Mouse (Mus musculus) frontal cortex, postnatal 25 days (tissue): ENCODE measurements around the gene Ttll7.

Experiments used
- DNase-seq, 2 experiments: peaks; one replicate each; pipeline ENCODE4 v3.0.0; 2022; ENCODE audit warnings: low spot score in 2 of 2

Gene Ttll7

DNA sequence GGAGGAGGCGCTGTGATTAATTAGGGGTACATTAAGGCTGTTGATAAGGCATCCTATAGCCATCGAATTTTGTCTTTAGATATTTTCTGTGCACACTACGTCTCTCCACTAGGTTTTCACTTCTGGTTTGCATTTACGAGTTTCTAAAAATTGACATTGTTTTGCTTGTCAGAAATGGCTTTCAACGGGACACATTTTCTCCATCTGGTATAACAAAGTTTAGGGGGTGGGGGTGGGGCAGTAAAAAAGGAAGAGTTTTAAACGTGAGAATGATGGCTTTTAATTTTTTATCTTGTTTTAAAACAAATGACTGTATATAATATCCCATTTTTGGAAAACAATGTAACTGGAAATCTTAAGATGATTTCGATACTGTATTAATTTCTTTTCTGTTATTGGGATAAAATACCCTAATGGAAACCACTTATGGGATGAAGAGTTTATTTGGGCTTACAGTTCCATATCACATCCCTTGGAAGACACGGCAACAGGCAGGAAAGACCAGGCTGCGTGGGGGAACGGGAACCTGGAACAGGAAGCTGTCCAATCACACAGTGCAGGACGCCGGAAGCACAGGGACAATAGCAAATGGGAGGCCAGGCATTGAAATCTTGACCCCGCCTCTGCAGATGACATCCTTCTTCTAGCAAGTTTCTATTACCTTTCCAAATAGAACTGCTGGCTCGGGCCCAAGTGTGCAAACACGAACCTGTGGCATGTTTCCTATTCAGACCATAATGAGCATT, 142.7 kb downstream of the Ttll7 start:
- no peak for DNase-seq

GRCm38 (mm10) chr3:146999148-146999547, 147.0 kb downstream of the Ttll7 start:
- DNase-seq: no peak

DNA sequence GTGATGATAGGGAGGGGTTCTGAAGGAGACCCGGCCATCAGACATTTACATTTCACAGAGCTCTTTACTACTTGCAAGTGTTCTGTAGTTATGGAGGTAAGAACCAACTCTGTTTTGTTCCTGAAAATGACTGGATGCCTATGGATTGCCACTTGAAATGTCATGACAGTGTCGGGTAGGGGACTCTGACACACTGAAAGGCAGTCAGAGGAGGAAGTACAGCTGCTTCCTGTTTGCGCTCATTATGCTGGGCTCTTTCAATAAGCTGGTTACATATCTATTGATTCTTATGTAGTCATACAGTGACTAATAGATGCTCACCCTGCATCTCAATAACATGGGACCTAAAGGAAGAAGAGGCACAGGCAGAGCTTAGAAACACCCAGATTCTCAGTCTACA, 148.8 kb downstream of the Ttll7 start:
- DNase-seq: no peak

DNA sequence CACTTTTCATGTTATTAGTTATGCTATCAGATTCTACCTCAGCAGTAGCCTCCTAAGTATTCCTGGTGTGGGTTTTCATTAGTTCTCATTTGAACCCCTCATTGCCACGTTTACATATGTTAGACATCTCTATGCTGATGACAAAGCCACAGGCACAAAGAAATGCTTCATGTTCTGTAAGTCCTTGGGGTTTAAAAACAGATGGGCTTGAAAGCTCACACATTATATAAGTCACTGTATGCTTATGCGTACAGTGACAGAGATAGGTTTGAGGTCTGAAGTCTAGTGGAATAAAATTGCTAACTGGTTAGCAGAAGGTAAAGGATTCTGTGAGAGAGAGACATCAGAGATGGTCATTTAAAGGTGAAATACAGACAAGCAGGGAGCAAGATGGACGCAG, 149.4 kb downstream of the Ttll7 start:
- DNase-seq: no peak

DNA sequence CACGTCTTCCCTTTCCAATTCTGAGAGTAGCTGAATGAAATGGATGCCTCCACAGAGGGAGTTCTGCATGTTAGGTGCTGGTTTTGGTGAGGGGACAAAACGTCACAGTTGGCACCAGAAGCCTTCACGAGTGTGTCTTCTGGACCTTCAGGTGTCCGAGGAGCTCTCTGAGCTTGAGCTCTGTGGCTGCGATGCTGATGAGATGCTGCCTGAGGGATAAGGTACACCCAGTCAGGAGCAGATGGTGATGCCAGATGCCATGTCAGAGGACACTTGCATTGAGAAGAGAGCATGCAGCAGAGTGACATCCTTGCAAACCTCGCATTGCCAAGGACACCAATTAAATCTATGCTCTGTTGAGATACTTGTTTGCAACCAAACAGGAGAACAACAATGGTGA, 164.3 kb downstream of the Ttll7 start:
- DNase-seq: no peak

DNA sequence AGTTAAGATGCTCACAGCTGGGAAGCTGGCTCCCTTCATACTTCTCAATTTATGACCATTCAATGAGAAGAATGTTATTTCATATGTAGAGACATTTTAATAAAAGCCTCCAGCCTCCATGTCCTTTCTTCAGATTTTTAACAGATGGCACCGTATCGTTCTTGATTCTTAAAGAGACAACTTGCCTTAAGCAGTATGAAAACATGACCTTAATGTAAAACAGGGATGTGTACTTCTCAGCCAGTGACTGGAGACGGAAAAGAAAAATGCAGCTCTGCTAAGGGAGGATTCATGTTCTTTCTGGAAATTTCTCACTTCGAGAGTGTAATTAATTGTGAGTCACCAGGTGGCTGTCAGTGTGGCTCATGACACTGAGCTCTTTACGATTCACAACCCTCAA, 167.3 kb downstream of the Ttll7 start:
- DNase-seq: no peak

DNA sequence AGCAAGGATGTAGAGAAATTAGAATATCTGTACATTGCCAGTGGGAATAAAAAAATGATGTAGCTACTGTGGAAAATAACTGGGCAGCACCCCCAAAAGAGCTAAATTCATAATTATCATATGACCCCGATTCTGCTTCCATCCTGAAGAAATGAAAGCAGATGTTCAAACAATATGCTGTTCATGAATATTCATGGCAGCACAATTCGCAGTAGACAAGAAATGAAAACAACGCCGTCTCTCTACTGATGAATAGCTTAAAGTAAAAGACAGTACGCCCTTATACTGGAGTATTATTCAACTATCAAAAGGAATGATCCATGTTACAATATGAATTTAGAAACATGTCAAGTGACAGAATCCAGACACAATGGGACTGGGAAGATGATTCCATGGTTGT, 174.1 kb downstream of the Ttll7 start:
- DNase-seq: no peak

DNA sequence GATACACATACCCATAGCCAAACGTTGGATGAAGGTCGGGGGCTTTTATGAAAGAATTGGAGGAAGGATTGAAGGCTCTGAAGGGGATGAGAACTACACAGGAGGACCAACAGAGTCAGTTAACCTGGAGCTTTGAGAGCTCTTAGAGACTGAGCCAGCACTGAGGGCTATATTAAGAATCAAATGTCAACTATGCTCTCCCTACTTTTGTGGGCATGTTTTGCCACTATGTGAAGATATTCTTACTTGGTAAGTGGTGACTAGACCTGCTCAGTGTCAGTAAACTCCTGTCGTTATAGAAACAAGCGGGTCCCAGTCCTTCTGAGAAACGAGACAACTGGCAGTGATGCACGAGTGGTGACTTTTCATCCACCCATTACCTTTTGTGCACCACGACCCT, 176.2 kb downstream of the Ttll7 start:
- no peak for DNase-seq

- no peak for DNase-seq
Measured at GRCm38 (mm10) chr3:147029718-147030117, 177.6 kb downstream of the Ttll7 start.

DNA sequence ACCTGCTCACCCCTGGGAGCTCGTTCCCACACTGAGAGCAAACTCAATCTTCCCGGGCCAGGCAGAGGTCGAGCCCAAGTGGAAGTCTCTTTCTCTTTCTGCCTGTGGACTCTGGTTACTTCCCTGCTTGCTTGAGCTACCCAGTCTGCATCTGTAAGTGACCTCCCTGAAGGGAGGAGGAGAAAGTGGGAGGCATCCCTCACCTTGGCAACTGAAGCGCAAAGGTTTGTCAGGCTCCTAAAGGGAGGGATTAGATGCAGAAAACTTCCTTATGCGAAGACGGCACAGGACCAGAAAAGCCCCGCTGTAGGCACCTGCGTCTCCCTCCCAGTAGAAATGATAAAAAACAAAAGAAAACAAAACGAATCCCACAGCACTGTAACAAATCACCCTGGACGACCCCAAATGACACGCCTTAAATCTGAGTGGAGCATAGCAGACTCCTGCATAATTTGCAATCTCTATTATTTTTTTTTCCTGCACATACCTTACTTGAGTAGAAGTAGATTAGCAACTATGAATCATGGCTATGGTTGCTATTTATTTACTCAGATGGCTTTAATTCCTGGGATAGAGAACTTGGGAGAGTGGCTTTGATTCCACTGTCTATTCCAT, 178.2 kb downstream of the Ttll7 start:
- no peak for DNase-seq
